Mouse (Mus musculus) kidney, postnatal 10 days (tissue): Measurements from ENCODE around the gene Epn2.

ENCODE experiments used
- DNase-seq: peaks from one replicate; pipeline ENCODE4 v3.0.0; 2021; ENCODE audit warnings: mixed read lengths

The Epn2 gene

GRCm38 (mm10) chr11:61578983-61579877, at the start of gene Epn2:
TSS of gene Epn2 (minus strand) at chr11:61579687.
- DNase-seq, result peak; percentile 89

- no peak for DNase-seq
Measured at GRCm38 (mm10) chr11:61626509-61626908, 47.0 kb upstream of the Epn2 start.

- DNase-seq, result no peak
Measured at GRCm38 (mm10) chr11:61625136-61625535, 45.6 kb upstream of the Epn2 start.

GRCm38 (mm10) chr11:61620762-61621161, 41.3 kb upstream of the Epn2 start:
- DNase-seq, result no peak

- DNase-seq, result peak; percentile 93
Measured at GRCm38 (mm10) chr11:61620254-61620670, 40.8 kb upstream of the Epn2 start.

- DNase-seq, result peak; percentile 91
Measured at GRCm38 (mm10) chr11:61619791-61620241, 40.3 kb upstream of the Epn2 start.

GRCm38 (mm10) chr11:61619356-61619755, 39.9 kb upstream of the Epn2 start:
- DNase-seq, result no peak

GRCm38 (mm10) chr11:61618571-61618970, 39.1 kb upstream of the Epn2 start:
- DNase-seq, result no peak

- DNase-seq, result peak; percentile 48
Measured at GRCm38 (mm10) chr11:61618131-61618530, 38.6 kb upstream of the Epn2 start.

GRCm38 (mm10) chr11:61617293-61617975, 37.9 kb upstream of the Epn2 start:
- no peak for DNase-seq

GRCm38 (mm10) chr11:61616523-61617292, 37.2 kb upstream of the Epn2 start:
- no peak for DNase-seq

- DNase-seq, result peak; percentile 55
Measured at GRCm38 (mm10) chr11:61615686-61616522, 36.4 kb upstream of the Epn2 start.

GRCm38 (mm10) chr11:61614401-61614800, 34.9 kb upstream of the Epn2 start:
- DNase-seq, result peak; percentile 27

- peak; percentile 32 for DNase-seq
Measured at GRCm38 (mm10) chr11:61612116-61612635, 32.7 kb upstream of the Epn2 start.

- no peak for DNase-seq
Measured at GRCm38 (mm10) chr11:61611197-61611596, 31.7 kb upstream of the Epn2 start.

GRCm38 (mm10) chr11:61608072-61608471, 28.6 kb upstream of the Epn2 start:
- no peak for DNase-seq

GRCm38 (mm10) chr11:61602705-61603104, 23.2 kb upstream of the Epn2 start:
- no peak for DNase-seq

- no peak for DNase-seq
Measured at GRCm38 (mm10) chr11:61601465-61601864, 22.0 kb upstream of the Epn2 start.

GRCm38 (mm10) chr11:61598367-61598766, 18.9 kb upstream of the Epn2 start:
- no peak for DNase-seq

- no peak for DNase-seq
Measured at GRCm38 (mm10) chr11:61597471-61597870, 18.0 kb upstream of the Epn2 start.

GRCm38 (mm10) chr11:61593069-61593468, 13.6 kb upstream of the Epn2 start:
- DNase-seq, result no peak

- no peak for DNase-seq
Measured at GRCm38 (mm10) chr11:61592061-61592460, 12.6 kb upstream of the Epn2 start.
